Comparison of ENCODE assay signal across 12 mouse cellular contexts in genomic region chr6:22794755-22795154, GRCm38 (mm10).
A peak's percentile ranks its signal among the peaks of the same experiment; 100 is the strongest.
DNase-seq lines count a peak whose midpoint lies in the region; ATAC-seq and TF ChIP-seq lines count a peak whose summit lies in the region.
"Had no signal": no experiment of that assay in that cellular context is flagged by ENCODE, and none has a peak within 500 bp of the region (broad histone marks: within the 10 kb centered on the region; RNA-seq: fewer than 3 reads in every experiment).

No protein-coding gene starts in this region.

- no peaks in the 10 kb centered on the region for H3K27me3 ChIP-seq in limb, embryonic 13.5 days
- H3K27me3 ChIP-seq in limb, embryonic 10.5 days (ENCODE audit: low read depth, poor library complexity, severe bottlenecking): no peaks in the 10 kb centered on the region
- no peaks in the 10 kb centered on the region for H3K27me3 ChIP-seq in forebrain, embryonic 14.5 days (replicated peaks; ENCODE audit: control insufficient read depth, insufficient read depth, low read length)
- no peaks in the 10 kb centered on the region for H3K27me3 ChIP-seq in limb, embryonic 14.5 days (ENCODE audit: control insufficient read depth, insufficient read depth, low read length)
- no peaks in the 10 kb centered on the region for H3K27me3 ChIP-seq in neural tube, embryonic 14.5 days (ENCODE audit: control insufficient read depth, insufficient read depth, low read length)

- no peak for TF ChIP-seq POLR2A in limb, embryonic 14.5 days (IDR thresholded peaks at IDR 0.05; ENCODE audit: borderline replicate concordance, extremely low read depth, insufficient read depth, insufficient read length)

- no peak overlapping the region for H3K9ac ChIP-seq in limb, embryonic 13.5 days
- peak overlapping the region; percentile 13 for H3K9ac ChIP-seq in forebrain, embryonic 14.5 days (ENCODE audit: low read length)
- H3K9ac ChIP-seq in limb, embryonic 14.5 days (ENCODE audit: low read depth, low read length, severe bottlenecking): no peak overlapping the region
- peak overlapping the region; percentile 25; the same call in 1 of the 2 replicates for H3K9ac ChIP-seq in neural tube, embryonic 14.5 days (replicated peaks; ENCODE audit: low read depth, low read length)

- 70% methylated on average over 3 of the region's 3 CpGs for WGBS in limb, embryonic 13.5 days
- WGBS in limb, embryonic 10.5 days: 84% methylated on average over 3 of the region's 3 CpGs
- WGBS in forebrain, embryonic 14.5 days: 5% methylated on average over 3 of the region's 3 CpGs
- 74% methylated on average over 3 of the region's 3 CpGs for WGBS in limb, embryonic 14.5 days
- WGBS in neural tube, embryonic 14.5 days: 17% methylated on average over 3 of the region's 3 CpGs

- H3K27ac ChIP-seq in limb, embryonic 13.5 days: no peak overlapping the region
- no peak overlapping the region for H3K27ac ChIP-seq in limb, embryonic 10.5 days
- peak overlapping the region; percentile 88 for H3K27ac ChIP-seq in forebrain, embryonic 14.5 days (ENCODE audit: low read depth, low read length)
- H3K27ac ChIP-seq in limb, embryonic 14.5 days (replicated peaks; ENCODE audit: low read depth, low read length): peak overlapping the region; percentile 45; the same call in 1 of the 2 replicates
- H3K27ac ChIP-seq in neural tube, embryonic 14.5 days (ENCODE audit: low read depth, low read length): peak overlapping the region; percentile 70

- peaks cover 8% of the 10 kb centered on the region; the same call in 1 of the 2 replicates for H3K4me1 ChIP-seq in limb, embryonic 13.5 days
- no peaks in the 10 kb centered on the region for H3K4me1 ChIP-seq in limb, embryonic 10.5 days
- H3K4me1 ChIP-seq in forebrain, embryonic 14.5 days (ENCODE audit: control insufficient read depth, insufficient read depth, low read length): peaks cover 16% of the 10 kb centered on the region
- no peaks in the 10 kb centered on the region; the same call in 1 of the 2 replicates for H3K4me1 ChIP-seq in limb, embryonic 14.5 days (ENCODE audit: control insufficient read depth, insufficient read depth, low read length)
- H3K4me1 ChIP-seq in neural tube, embryonic 14.5 days (ENCODE audit: control insufficient read depth, insufficient read depth, low read length): peaks cover 5% of the 10 kb centered on the region; the same call in 1 of the 2 replicates

- peak overlapping the region; percentile 30 for H3K4me2 ChIP-seq in limb, embryonic 13.5 days (replicated peaks)
- peak overlapping the region; percentile 42 for H3K4me2 ChIP-seq in forebrain, embryonic 14.5 days (ENCODE audit: low read length)
- H3K4me2 ChIP-seq in limb, embryonic 14.5 days (replicated peaks; ENCODE audit: low read depth, low read length, severe bottlenecking): no peak overlapping the region
- H3K4me2 ChIP-seq in neural tube, embryonic 14.5 days (ENCODE audit: low read depth, low read length): peak overlapping the region; percentile 31

- no peaks in the 10 kb centered on the region for H3K9me3 ChIP-seq in limb, embryonic 13.5 days
- no peaks in the 10 kb centered on the region for H3K9me3 ChIP-seq in limb, embryonic 10.5 days (replicated peaks)
- no peaks in the 10 kb centered on the region for H3K9me3 ChIP-seq in forebrain, embryonic 14.5 days (replicated peaks; ENCODE audit: control insufficient read depth, low read length)
- no peaks in the 10 kb centered on the region for H3K9me3 ChIP-seq in limb, embryonic 14.5 days (ENCODE audit: control insufficient read depth, low read length)
- H3K9me3 ChIP-seq in neural tube, embryonic 14.5 days (ENCODE audit: control insufficient read depth, low read length): no peaks in the 10 kb centered on the region

- H3K4me3 ChIP-seq in limb, embryonic 13.5 days: no peak overlapping the region
- H3K4me3 ChIP-seq in limb, embryonic 10.5 days: no peak overlapping the region
- H3K4me3 ChIP-seq in forebrain, embryonic 14.5 days (ENCODE audit: low read depth, low read length): no peak overlapping the region
- no peak overlapping the region for H3K4me3 ChIP-seq in limb, embryonic 14.5 days (replicated peaks; ENCODE audit: low read length)
- H3K4me3 ChIP-seq in neural tube, embryonic 14.5 days (ENCODE audit: low read depth, low read length): no peak overlapping the region

- no peak for ATAC-seq in limb, embryonic 13.5 days (ENCODE audit: low FRiP score, low read depth)
- peak; percentile 69 for ATAC-seq in forebrain, embryonic 14.5 days
- ATAC-seq in limb, embryonic 14.5 days (ENCODE audit: low FRiP score, low read depth): no peak
- peak; percentile 26; the same call in 1 of the 2 replicates for ATAC-seq in neural tube, embryonic 14.5 days (ENCODE audit: low read depth)

- no peak for DNase-seq in limb, embryonic 10.5 days (ENCODE audit: low spot score)
- DNase-seq in forebrain, embryonic 14.5 days (ENCODE audit: low spot score): no peak
- no peak for DNase-seq in limb, embryonic 14.5 days (ENCODE audit: low spot score)
- no peak for DNase-seq in heart, adult 18-20 months
- DNase-seq in heart, postnatal 4 days: no peak
- DNase-seq in adrenal gland, postnatal 25 days: no peak
- DNase-seq: adrenal gland, adult 2 months; kidney, adult 11 months; kidney, postnatal 4 days; lung, adult 18-20 months had no signal

- no peaks in the 10 kb centered on the region for H3K36me3 ChIP-seq in limb, embryonic 13.5 days
- no peaks in the 10 kb centered on the region for H3K36me3 ChIP-seq in limb, embryonic 10.5 days
- no peaks in the 10 kb centered on the region for H3K36me3 ChIP-seq in forebrain, embryonic 14.5 days (ENCODE audit: control insufficient read depth, insufficient read depth, low read length)
- H3K36me3 ChIP-seq in limb, embryonic 14.5 days (ENCODE audit: control insufficient read depth, insufficient read depth, low read length): no peaks in the 10 kb centered on the region
- H3K36me3 ChIP-seq in neural tube, embryonic 14.5 days (ENCODE audit: control insufficient read depth, insufficient read depth, low read length): no peaks in the 10 kb centered on the region

Comparison
In these comparisons a context has a peak if more than half of its experiments do, and no peak if none do; other contexts are left out.
1. H3K27ac ChIP-seq: peak in forebrain, embryonic 14.5 days (single experiment), limb, embryonic 14.5 days (single experiment) and neural tube, embryonic 14.5 days (single experiment); none in limb, embryonic 13.5 days (single experiment) and limb, embryonic 10.5 days (single experiment).
2. ATAC-seq: peak in forebrain, embryonic 14.5 days (single experiment) and neural tube, embryonic 14.5 days (single experiment); none in limb, embryonic 13.5 days (single experiment) and limb, embryonic 14.5 days (single experiment).
3. H3K9ac ChIP-seq: peak in forebrain, embryonic 14.5 days (single experiment) and neural tube, embryonic 14.5 days (single experiment); none in limb, embryonic 13.5 days (single experiment) and limb, embryonic 14.5 days (single experiment).